Mouse (Mus musculus): ENCODE data around the gene Endod1. TPM values are rescaled to one million over a fixed set of nuclear protein-coding genes. Genes with fewer than 3 reads are reported as not detected.

Endod1 gene
- total RNA-seq, 2 experiments from 2014 or later: 15.4 to 18.1 TPM

DNA sequence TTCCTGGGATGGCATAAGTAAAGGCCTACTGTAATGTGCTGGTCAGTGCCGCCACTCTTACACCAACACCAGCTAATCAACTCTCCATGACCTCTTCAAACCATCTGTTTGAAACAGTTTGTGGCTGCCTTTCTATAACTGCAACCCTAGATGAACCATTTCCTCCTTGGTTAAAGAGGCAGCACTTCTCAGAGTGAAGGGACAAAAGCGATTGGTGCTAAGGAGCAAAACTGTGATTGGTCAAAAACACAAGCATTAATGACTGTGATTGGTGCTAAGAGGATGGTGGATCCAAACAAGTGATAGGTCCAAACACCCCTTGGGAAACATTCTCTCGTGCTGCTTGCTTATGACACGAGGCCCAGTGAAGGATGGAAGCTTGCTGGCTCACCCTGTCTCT is 45.5 kb downstream of the Endod1 start:
- DNase-seq (ENCODE audit: low spot score in 2 of 2): no peak

DNA sequence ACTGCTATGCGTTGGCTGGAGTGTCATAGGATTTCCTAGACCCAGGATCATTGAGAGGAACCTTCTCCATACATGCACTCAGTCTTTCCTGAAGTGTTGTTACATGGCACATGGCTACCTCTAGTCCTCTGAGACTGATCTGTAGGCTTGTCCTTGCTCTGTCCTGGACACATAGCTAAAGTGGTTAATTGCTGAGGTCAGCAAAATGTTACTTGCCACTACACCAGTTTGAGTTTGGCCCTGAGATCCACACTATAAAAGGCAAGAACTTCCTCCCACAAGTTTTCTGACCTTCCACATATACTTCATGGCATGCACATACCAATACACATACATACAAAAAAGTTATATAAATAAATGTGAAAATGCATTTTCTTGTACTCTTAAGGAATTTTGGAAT is 64.7 kb downstream of the Endod1 start:
- no peak for DNase-seq (ENCODE audit: low spot score in 2 of 2)

DNA sequence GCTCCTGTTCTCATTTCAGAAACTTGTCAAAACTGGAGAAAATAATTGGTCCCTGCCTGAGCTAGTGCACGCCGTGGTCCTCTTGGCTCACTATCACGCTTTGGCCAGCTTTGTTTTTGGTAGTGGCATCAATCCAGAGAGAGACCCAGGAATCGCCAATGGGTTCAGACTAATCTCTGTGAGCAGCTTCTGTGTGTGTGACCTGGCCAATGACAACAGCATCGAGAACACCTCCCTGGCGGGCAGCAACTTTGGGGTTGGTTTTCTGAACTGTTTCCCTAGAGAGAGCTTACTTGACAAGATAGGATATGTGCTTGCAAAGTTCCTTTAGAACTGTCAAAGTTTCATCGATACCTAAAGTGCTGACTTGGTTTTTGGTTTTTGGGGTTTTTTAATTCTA is 66.8 kb downstream of the Endod1 start:
- DNase-seq (ENCODE audit: low spot score in 2 of 2): no peak

DNA sequence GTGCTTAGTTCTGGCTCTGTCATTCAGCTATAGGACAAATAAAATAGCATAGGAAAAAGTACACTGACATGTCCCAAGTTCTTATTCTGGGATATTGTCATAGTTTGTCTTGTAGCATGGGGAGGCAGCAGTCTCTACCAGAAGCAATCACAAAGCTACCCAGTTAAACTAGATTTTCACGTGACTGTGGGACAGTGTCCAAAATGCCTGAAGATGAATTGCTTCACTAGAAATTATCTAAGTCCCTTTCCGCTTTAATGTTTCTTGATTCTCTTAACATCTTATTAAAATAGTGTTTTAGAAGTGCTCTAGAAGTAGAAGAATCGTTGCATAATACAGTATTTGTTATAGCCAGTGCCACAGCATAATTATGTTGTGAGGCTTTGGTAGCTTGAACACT is 67.3 kb downstream of the Endod1 start:
- DNase-seq (ENCODE audit: low spot score in 2 of 2): no peak

DNA sequence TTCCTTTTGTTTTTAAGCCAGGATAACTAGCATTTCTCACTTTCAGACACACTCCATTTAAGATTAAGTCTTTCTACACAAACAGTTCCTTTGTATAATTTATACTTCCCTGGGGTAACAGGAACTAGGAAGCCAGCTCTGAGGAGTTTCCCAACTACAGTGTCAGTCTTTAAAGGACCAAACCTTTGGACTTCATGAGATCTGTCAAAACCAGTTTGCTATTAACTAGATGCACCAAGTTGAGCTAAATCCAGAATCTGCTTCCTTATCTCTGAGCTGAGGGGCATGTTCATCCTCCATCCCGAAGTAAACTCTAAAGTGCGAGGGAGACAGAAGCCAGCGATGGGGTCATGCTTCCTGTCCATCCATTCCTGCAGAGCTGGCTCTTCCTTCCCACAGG is 74.0 kb downstream of the Endod1 start:
- DNase-seq (ENCODE audit: low spot score in 2 of 2): no peak

DNA sequence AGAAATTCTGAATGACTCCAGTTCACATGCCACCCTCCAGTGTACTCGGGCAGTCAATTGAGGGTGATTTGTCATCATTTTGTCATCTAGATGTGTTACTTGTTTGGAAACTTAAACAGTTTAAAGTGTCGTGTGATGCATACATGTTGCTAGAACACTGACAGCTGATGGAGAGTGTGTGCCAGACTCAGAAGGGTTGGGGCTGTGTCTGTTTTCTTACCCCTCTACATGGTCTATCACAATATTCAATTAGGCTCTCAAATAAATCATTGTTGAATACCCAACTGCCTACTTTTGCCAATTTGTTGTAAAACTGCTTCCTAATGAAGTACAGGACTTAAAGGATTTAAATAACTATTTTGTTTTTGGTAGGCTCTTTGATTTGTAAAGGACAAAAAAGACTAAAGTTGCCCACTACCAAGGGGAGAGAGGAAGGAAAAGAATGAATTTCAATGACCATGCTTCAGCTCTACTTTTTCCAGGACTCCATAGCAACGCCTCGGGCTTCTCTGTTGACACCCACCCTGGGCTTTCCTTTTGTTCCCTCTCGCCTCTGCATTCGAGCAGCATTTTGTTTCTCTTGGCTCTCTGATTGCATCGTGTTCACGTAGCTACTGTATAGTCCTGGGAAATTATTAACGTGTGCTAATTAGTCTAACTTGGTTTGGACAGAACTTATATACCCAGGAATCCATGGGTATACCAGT is 76.9 kb downstream of the Endod1 start:
- DNase-seq (ENCODE audit: low spot score in 2 of 2): no peak

Other genes starting within 250 kb of the Endod1 start
- 10 to 100 TPM; 42.1 to 49.8 TPM for gene Sesn3, start 106.4 kb downstream of the Endod1 start, total RNA-seq (2021)
- under 1 TPM; 0.10 to 0.12 TPM for gene Kdm4d, start 119.0 kb upstream of the Endod1 start, total RNA-seq (2021)
- gene Cwc15, start 119.1 kb upstream of the Endod1 start, total RNA-seq (2021): 100 to 1,000 TPM; 107 to 117 TPM